Mouse (Mus musculus): ENCODE results near the gene Mdc1. TPM values are rescaled to one million over a fixed set of nuclear protein-coding genes. Genes with fewer than 3 reads are reported as not detected.
A peak's percentile ranks its signal among the peaks of the same experiment; 100 is the strongest.

Mdc1 gene
- 10 to 100 TPM; 12.5 to 19.1 TPM for total RNA-seq (2021)

- intact Hi-C loops (cut with DNase I), result no loop called here
- peak; percentile 100 for DNase-seq (ENCODE audit: extremely low spot score in 1 of 2, low spot score in 2 of 2)
Observed at GRCm38 (mm10) chr17:35841076-35841950, at the start of gene Mdc1. Mdc1 (plus strand) TSS chr17:35841515.

DNA sequence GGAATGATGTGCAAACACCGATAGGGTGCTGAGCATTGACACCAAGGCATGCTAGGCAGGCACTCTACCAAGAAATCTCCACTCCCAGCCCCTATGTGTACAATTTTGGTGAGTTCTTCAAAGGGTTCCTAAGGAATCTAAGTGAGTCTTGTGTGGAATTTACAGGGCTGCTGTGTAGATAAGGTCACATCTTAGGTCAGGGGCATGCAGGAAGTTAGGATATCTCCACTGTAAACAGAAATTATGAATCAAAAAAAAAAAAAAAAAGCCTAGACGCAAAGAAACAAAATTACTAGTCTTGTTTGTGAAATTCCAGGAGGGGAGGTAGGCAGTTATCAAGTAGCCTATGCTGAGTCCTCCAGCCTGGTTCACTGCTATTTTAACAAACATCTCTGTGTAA is 48.5 kb upstream of the Mdc1 start:
- no peak for DNase-seq (ENCODE audit: extremely low spot score in 1 of 2, low spot score in 2 of 2)
- intact Hi-C loops (cut with DNase I), result no loop called here

GRCm38 (mm10) chr17:35795099-35795498 is 46.2 kb upstream of the Mdc1 start:
- intact Hi-C loops (cut with DNase I), result loop anchor here (5.0 kb wide), 1 partner anchor 43 kb away; no protein-coding TSS in a partner anchor
- no peak for DNase-seq (ENCODE audit: extremely low spot score in 1 of 2, low spot score in 2 of 2)

DNA sequence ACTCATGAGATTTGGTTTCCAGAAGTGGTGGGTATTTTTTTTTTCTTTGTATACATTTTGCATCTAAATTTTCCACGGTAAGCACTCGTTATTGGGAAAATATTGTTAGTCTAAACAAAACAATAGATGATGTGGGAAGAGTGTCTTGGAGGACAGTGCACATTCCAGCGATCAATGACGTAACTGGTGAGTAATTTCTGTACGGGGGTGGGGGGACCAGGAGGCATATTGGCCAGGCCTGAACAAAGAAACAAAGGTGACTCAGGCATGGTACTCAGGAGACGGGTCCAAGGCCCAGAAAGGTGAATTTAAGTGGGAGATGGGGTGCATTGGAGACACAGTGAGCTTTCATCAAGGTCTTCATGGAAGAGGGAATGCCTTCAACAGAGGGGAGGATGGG is 45.7 kb upstream of the Mdc1 start:
- intact Hi-C loops (cut with DNase I), result loop anchor here (5.0 kb wide), 1 partner anchor 43 kb away; no protein-coding TSS in a partner anchor
- no peak for DNase-seq (ENCODE audit: extremely low spot score in 1 of 2, low spot score in 2 of 2)

DNA sequence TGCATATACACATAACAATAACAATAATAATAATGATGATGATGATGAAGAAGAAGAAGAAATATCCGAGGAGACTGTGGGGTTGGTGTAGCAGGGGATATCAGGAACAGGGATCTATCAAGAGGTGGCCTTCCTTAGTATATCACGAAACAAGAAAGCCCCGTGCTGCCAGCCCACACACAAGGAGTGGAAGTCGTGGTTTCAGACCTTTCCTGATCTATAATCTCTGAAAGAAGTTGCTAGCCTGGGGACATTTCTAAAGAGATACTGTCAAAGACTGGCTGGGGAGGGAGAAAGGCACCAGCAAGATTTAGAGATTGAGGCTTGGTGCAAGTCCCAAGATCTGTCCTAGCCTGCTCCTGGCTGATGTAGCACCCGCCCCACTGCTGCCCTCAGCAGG is 44.5 kb upstream of the Mdc1 start:
- no peak for DNase-seq (ENCODE audit: extremely low spot score in 1 of 2, low spot score in 2 of 2)
- intact Hi-C loops (cut with DNase I), result loop anchor here (5.0 kb wide), 1 partner anchor 45 kb away; no protein-coding TSS in a partner anchor

GRCm38 (mm10) chr17:35800905-35801304 is 40.4 kb upstream of the Mdc1 start:
- intact Hi-C loops (cut with DNase I), result no loop called here
- no peak for DNase-seq (ENCODE audit: extremely low spot score in 1 of 2, low spot score in 2 of 2)

GRCm38 (mm10) chr17:35803020-35803419 is 38.3 kb upstream of the Mdc1 start:
- intact Hi-C loops (cut with DNase I), result no loop called here
- DNase-seq (ENCODE audit: extremely low spot score in 1 of 2, low spot score in 2 of 2), result no peak

- intact Hi-C loops (cut with DNase I), result no loop called here
- DNase-seq (ENCODE audit: extremely low spot score in 1 of 2, low spot score in 2 of 2), result no peak
Observed at GRCm38 (mm10) chr17:35803858-35804399, 37.4 kb upstream of the Mdc1 start.

DNA sequence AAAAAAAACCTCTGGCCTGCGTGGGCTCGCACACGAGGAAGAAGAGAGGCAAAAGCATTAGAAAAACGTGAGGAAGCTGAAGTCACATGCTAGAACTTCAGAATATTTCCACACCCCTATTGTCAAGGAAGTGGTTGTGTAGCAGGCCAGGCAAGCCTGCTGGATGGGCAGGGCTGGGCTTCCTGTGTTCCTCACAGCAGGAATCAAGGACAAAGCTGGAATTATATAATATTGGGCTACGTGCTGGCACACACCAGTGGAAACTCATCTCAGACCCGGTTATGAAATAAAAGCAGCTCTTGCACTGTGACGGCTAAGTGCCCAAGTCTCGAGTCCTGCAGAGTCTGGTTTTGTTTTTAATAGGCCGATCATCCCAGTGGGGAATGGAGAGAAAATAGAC is 33.2 kb upstream of the Mdc1 start:
- intact Hi-C loops (cut with DNase I), result no loop called here
- DNase-seq (ENCODE audit: extremely low spot score in 1 of 2, low spot score in 2 of 2), result peak in 1 of 2 experiments; percentile 62

DNA sequence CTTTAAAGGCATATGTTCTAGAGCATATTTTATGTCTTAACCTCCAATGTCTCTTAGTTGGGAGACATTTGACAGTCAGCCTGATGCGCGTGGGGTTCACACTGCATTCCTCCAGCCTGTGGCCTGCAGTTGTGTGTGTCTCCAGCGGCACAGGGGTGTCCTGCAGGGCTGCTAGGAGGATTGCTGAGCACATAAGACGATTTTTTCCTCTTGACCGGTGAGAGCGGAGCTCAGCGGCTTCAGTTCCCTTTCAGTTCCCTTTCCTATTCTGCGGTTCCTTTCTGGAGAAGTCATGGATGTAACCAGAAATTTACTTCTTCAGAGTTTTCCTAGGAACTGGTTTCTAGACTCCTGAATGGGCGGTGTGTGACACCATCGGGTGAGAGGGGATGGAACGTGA is 31.9 kb upstream of the Mdc1 start:
- peak in 1 of 2 experiments; percentile 17 for DNase-seq (ENCODE audit: extremely low spot score in 1 of 2, low spot score in 2 of 2)
- intact Hi-C loops (cut with DNase I), result no loop called here

DNA sequence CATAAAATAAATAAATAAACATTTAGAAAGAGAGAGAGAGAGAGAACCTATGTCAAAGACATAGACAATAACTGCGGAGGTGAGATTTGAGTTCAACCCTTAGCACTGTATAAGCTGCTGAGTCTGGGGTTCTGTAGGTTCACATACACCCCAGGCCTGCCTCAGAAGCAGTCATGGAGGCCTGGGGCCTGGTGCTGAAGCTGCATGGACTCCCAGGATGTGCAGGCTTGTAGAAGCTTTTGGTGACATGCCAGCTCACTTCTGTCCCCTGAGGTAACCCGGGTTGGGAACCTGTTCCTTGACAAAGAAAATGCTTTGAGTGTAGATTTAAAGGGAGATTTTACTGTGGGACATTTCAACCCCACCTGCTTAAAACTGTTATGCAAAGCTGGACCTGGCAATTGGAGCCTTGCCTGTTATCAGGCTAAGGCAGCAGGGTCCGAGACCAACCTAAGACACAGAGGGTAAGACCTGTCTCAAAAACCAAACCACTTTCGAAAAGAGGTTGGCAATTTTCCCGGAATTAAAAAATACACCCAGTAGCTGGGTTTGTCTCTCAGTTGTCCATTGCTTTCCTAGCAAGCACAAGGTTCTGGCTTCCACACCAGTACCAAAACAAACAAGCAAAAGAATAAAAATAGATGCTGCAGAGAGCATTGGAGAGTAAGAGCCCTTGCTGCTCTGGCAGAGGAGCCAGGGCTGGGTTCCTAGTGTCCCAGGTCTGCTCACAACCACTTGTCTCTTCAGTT is 30.2 kb upstream of the Mdc1 start:
- peak in 1 of 2 experiments; percentile 15 for DNase-seq (ENCODE audit: extremely low spot score in 1 of 2, low spot score in 2 of 2)
- intact Hi-C loops (cut with DNase I), result no loop called here

DNA sequence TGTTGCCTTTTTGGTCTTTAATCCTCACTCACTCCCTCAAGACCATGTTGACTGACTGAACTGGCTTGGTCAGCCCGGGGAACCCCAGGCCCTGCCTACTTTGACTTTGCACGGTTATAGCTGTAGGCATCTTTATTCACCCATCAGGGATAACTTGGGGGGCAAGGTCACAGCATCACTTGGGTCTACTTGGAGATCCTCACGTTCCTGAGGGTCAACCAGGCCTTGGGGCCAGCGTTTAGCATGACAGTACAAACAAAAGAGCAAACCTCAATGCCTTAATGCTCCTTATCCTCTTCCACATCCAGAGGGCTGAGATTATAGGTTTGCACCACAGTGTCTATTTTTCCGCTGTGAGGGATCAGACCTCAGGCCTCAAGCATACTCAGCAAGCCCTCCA is 29.0 kb upstream of the Mdc1 start:
- intact Hi-C loops (cut with DNase I), result no loop called here
- no peak for DNase-seq (ENCODE audit: extremely low spot score in 1 of 2, low spot score in 2 of 2)

DNA sequence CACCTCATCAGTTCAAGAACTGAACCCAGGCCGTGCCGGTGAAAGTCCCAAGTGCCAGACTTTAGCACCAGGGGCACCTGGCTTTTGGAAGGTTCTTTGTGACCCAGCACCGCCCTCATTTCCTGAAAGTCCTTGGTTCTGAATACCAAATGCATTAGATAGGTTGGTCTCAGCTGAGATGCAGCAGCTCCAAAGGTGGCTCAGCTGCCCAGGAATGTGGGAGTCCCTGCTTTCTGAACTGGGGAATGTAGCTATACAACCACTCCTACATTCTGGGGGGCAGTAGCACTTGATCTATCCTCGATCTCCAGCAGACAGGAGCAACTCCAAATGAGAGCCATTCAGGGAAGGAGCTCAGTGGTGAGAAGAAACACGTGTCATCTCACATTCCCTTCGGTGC is 28.6 kb upstream of the Mdc1 start:
- no peak for DNase-seq (ENCODE audit: extremely low spot score in 1 of 2, low spot score in 2 of 2)
- intact Hi-C loops (cut with DNase I), result no loop called here

DNA sequence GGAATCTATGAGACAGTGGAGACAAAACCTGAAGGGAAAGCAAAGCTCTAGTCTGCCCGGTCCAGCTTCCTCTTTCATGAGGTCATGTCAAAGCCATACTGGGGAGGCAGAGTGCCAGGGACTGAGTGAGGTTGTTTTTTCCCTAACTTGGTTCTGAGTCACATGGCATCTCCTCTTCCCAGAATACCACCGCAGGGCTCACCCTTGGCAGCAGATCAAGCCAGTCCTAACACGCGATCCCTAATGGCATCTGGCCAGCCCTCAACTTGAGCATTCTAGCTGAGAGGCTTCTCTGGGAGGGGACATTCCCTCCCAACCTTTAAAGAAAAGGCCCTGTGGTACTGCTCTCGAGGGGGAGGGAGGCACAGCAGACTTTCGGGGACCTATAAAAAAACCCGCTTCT is 28.1 kb upstream of the Mdc1 start:
- intact Hi-C loops (cut with DNase I), result no loop called here
- DNase-seq (ENCODE audit: extremely low spot score in 1 of 2, low spot score in 2 of 2), result peak; percentile 59 to 94

- DNase-seq (ENCODE audit: extremely low spot score in 1 of 2, low spot score in 2 of 2), result no peak
- intact Hi-C loops (cut with DNase I), result no loop called here
Observed at GRCm38 (mm10) chr17:35813653-35814052, 27.7 kb upstream of the Mdc1 start.

DNA sequence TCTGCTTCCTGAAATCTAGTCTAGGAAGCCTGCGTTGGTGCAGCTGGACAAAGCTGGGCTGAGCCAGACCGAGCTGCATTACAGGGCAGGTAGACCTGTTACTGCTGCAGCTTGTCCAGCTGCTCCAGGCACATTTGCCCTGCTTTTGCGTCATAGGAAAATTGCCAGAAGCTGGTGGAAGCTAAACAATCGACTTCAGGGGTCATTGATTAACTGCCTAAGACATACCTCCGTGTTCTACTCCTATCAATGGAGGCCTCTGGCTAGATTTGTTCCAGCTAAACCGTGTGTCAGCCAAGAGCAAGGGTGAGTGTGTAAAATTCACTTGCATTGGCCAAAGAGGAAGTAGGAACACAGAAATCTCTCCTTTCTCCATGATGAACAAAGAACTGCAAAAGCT is 26.6 kb upstream of the Mdc1 start:
- intact Hi-C loops (cut with DNase I), result no loop called here
- peak in 1 of 2 experiments; percentile 16 for DNase-seq (ENCODE audit: extremely low spot score in 1 of 2, low spot score in 2 of 2)

GRCm38 (mm10) chr17:35815836-35816235 is 25.5 kb upstream of the Mdc1 start:
- DNase-seq (ENCODE audit: extremely low spot score in 1 of 2, low spot score in 2 of 2), result no peak
- intact Hi-C loops (cut with DNase I), result no loop called here

DNA sequence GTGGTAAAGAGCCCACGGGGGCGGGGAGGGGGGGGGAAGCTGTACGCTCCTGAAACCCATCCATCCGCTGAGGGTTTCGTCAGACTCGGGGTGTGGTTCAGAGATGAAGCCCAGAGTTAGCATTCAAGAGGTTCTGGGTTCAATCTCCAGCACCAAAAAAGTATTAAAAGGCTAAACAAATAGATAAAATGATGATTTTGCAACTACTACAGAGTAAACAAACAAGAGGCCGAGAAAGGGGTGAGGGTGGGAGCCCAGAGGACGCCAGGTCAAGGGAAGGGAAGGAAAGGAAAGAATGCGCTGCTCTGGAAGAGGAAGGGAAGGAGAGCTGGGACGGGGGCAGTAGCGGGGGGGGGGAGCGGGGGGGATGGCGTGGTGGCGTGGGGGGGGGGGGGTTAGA is 24.6 kb upstream of the Mdc1 start:
- intact Hi-C loops (cut with DNase I), result no loop called here
- DNase-seq (ENCODE audit: extremely low spot score in 1 of 2, low spot score in 2 of 2), result no peak

GRCm38 (mm10) chr17:35817226-35817625 is 24.1 kb upstream of the Mdc1 start:
- intact Hi-C loops (cut with DNase I), result no loop called here
- peak in 1 of 2 experiments; percentile 29 for DNase-seq (ENCODE audit: extremely low spot score in 1 of 2, low spot score in 2 of 2)

- DNase-seq (ENCODE audit: extremely low spot score in 1 of 2, low spot score in 2 of 2), result no peak
- intact Hi-C loops (cut with DNase I), result no loop called here
Observed at GRCm38 (mm10) chr17:35820111-35820510, 21.2 kb upstream of the Mdc1 start.
